Mouse (Mus musculus) right cerebral cortex, postnatal 4 days (tissue): ENCODE data around the gene Gpr173.
"Not testable (repeated sequence)": the region's sequence is repeated elsewhere in the genome, so short reads cannot be mapped to it uniquely, and the experiment has no call there.

Source experiments
- DNase-seq: peaks from one replicate; pipeline ENCODE4 v3.0.0-alpha.2; 2022

Gpr173 gene

DNA sequence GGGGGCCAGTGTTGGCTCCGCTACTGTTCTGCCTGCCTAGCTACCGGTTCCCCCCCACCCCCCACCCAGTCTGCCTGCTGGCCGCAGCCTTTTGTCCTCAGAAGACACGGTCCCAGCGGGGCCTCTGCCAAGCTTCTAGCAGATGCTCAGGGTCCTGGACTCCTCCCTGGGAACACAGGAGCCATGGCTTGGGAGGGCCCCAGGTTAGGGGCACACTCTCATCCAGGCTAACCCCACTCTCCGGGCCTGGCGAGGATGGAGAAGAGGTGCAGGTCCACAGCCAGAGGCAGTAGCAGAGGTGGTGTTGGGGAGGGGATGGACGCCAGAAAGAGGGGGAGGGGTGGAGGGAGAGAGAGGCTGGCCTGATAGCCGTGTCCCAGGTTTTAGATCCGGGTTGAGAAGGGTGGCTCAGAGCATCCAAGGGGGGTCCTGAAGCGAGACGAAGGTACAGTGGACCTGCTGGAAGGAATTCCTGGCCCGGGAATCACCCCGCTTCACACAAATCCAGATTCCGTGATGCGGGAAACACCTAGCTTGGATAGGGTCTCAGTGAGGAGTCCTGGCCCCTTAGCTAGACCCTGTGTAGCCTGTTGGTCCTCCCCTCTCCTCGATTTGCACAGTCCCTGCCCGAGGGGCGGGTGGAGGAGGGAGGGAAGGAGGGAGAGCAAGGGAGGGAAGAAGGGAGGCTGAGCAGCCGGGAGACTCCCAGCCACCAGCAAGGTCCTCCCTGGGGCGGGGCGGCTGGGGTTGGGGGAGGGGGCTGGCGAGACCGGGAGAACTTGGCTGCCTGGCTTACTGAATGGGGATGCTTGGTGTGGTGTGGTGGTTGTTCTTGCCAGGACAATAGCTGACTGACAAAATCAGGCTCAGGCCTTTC is at the start of gene Gpr173:
Gene Gpr173, minus strand, starts transcription at position 308 of the 877 bp plus-strand sequence.
- DNase-seq = peak; percentile 66

DNA sequence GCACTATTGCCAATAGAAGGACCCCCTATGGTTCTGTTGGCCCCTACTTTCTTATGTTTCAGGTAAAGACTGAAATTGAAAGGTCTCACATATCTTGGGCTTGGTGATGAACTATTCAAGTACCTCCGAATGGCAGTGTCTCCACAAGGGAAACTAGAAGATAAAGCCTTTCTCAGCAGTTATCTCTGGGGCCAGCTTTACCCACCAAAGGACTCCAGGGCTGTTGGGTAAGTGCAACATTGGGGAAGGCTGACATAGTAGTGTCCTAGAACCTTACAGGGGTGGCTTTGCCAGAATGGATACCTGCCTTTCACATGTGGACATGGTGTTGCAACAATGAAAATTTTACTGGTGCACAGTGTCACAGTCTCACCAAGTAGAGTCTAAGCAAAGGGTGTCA is 34.7 kb upstream of the Gpr173 start:
- no peak for DNase-seq

- no peak for DNase-seq
Measured at GRCm38 (mm10) chrX:152400096-152400495, 31.6 kb upstream of the Gpr173 start.

GRCm38 (mm10) chrX:152368054-152368396 is 479 bp downstream of the Gpr173 start:
- DNase-seq = peak; percentile 15

GRCm38 (mm10) chrX:152366418-152366817 is 2.1 kb downstream of the Gpr173 start:
- DNase-seq = no peak

- DNase-seq = no peak
Measured at GRCm38 (mm10) chrX:152352553-152353153, 15.9 kb downstream of the Gpr173 start.

DNA sequence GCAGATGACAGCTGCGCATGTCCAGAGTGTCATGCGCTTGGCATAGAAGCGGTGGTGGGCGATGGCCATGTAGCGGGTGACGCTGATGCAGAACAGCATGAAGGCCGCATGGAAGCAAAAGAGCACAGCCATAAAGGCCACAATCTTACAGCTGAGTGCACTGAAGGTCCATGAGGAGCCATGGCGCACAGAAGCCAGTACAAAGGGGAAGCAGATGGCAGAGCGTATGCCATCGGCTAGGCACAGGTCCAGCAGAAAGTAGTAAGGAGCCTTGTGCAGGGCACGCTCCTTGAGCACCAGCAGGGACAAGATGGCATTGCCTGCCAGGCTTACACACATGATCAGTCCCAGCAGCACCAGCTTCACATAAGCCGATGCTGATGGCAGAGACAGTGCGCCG is 21.5 kb downstream of the Gpr173 start:
- DNase-seq = no peak

DNA sequence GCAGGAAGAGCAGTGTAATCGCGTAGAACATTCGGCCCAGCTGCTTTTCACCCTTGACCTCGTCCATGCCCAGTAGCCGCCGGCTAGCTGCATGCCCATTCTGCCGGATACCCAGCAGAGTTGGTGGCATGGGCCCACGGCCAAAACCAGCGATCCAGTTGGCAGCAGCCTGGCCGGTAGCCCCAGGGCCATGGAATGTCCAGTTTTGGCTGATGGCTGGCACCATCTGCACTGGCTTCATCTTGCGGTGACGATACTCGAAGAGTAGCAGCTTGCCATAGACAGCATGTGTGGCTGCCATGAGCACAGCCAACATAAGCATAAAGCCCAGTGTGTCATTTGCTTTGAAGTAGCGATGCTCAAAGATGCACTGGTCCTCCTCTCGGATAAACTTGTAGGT is 21.9 kb downstream of the Gpr173 start:
- DNase-seq = no peak

DNA sequence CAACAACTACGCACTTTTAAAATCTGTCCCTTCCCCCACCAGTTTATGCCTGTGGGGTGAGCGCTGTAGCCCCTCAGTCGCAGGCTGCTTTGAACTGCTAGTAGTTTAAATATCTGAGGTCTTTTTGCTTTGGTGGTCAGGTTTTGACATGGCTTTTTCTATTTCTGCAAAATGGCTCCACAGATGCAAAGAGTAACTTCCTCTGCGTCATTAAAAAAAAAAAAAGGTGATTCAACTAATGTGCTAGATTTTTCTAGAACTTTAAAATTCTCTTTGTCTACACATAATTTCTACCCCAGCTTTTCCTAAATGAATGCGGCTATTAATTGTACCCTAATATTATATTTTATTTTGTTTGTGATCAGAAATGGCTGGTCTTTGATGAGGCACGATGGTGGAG is 25.6 kb downstream of the Gpr173 start:
- DNase-seq = no peak

GRCm38 (mm10) chrX:152342358-152342901 is 26.1 kb downstream of the Gpr173 start, which contains the start of gene Tspyl2:
Tspyl2 (minus strand) TSS chrX:152342425.
- peak; percentile 89 for DNase-seq

GRCm38 (mm10) chrX:152341496-152341895 is 27.0 kb downstream of the Gpr173 start:
- DNase-seq = no peak

GRCm38 (mm10) chrX:152336546-152337332 is 31.8 kb downstream of the Gpr173 start:
- DNase-seq = peak; percentile 82

DNA sequence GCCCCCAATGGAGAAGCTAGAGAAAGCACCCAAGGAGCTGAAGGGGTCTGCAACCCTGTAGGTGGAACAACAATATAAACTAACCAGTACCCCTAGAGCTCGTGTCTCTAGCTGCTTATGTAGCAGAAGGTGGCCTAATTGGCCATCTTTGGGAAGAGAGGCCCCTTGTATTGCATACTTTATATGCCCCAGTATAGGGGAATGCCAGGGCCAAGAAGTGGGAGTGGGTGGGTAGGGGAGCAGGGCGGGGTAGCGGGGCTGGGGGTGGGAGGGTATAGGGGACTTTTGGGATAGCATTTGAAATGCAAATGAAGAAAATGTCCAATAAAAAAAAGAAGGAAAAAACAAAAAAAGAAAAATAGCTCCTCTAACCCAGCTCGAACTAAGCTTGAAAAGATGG is 32.4 kb downstream of the Gpr173 start:
- DNase-seq = not testable (repeated sequence)

GRCm38 (mm10) chrX:152329400-152329799 is 39.1 kb downstream of the Gpr173 start:
- not testable (repeated sequence) for DNase-seq

DNA sequence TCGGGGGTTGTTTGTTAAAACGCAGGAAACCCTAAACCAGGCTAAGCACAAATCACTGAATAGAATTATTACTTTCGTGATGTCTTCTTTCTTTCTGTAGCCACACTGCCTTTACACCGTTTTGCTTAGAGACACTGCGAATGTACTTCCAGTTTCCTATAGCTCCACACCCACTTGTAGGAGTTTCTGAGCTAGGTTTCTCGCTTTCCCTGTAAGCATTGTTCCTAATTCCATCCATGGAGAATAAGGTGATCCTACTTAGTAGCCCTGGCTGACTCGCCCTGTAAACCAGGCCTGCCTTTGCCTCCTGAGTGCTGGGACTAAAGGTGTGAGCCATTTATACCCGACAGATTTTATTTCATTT is 40.8 kb downstream of the Gpr173 start:
- no peak for DNase-seq

DNA sequence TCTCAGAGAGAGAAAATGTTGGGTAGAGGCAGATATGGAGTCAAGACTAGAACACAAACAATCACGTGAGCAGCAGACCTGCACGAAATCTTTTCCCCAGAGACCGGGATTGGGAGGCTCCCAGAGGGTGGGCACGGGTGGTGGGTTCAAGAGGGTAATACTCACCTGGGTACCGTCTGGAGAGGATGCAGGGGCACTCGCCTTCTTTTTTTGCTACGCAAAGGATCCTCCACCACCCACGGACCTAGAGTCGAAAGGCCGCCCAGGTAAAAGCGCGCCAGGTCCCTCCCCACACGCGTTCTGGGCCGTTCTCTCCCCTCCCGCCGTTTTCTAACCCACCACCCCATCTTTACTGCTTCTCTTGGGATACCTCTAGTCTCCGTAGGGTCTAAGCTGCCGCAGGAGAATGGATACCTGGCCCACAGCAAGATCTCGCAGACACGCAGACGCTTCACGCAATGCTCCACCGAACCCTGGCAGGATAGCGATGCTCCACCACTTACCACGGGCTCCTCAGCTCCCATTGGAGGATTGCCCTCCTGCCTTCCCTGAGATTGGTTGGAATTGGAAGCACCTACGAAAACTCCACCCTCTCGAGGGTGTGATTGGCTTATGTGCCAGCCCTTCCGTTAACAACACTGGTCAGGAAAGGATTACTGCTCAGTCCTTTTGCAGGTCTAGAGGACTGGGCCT is 41.4 kb downstream of the Gpr173 start, which contains the start of gene Kantr:
Gene Kantr, minus strand, starts transcription at position 500 of the 693 bp plus-strand sequence.
- DNase-seq = peak; percentile 63

- DNase-seq = no peak
Measured at GRCm38 (mm10) chrX:152323584-152323983, 44.9 kb downstream of the Gpr173 start.

GRCm38 (mm10) chrX:152322776-152323175 is 45.7 kb downstream of the Gpr173 start:
- DNase-seq = no peak

GRCm38 (mm10) chrX:152320535-152320934 is 48.0 kb downstream of the Gpr173 start:
- no peak for DNase-seq

DNA sequence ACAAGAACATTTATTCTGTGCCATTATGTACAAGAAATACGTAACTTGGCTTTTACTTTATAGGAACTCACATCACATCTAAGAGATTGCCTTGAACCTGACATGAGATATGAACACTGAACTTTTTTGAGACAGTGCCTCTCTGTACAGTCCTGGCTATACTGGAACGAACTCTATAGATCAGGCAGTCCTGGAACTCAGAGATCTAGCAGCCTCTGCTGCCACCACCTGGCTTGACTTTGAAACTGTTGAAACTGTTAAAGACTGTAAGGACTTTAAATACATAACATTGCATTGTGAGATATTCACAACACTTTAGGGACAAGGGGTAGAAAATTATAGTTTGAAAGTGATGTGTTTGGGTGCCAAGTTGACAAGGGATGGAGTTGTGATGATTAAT is 60.6 kb downstream of the Gpr173 start:
- peak; percentile 17 for DNase-seq

DNA sequence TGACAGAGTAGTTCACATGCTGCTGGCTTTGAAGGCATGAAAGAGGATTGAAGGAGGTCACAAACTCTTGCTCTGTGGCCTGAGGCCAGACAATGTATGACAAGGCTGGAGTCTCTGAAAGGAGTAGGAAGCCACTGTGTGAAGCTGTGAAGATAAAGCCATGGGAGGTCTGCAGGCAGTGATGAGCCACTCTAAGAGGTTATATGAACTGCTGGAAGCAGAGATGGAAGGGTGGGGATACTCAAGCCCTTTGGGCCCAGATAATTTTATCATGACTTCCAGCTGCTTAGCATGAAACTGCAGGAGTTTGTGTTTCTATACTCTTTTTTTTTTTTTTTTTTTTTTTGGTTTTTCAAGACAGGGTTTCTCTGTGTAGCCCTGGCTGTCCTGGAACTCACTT is 61.1 kb downstream of the Gpr173 start:
- DNase-seq = no peak

GRCm38 (mm10) chrX:152306224-152306623 is 62.3 kb downstream of the Gpr173 start:
- no peak for DNase-seq
